Mouse (Mus musculus) heart, embryonic 14.5 days (tissue): ENCODE data around the gene Ttc32. TPM values are rescaled to one million over a fixed set of nuclear protein-coding genes. Genes with fewer than 3 reads are reported as not detected.

Experiments used
- ATAC-seq: fragments of 200-750 bp; cut with Nextera tagmentation; 2 replicates; pipeline ENCODE4 v1.8.0; 2017; ENCODE audit warnings: low read depth, moderate TSS enrichment; ENCODE audit not compliant: insufficient number of reproducible peaks, insufficient read depth, low FRiP score
- H3K27ac ChIP-seq, 2 experiments: fragments of 200-500 bp in 1 of 2; fragments of 300-500 bp in 1 of 2; sonication (generic) in 1 of 2; replicated peaks in 1 of 2; 2 replicates each; pipeline ENCODE4 v1.5.1; 2012 to 2014; ENCODE audit warnings: low read depth in 2 of 2, low read length in 2 of 2, control low read depth in 1 of 2, mild to moderate bottlenecking in 1 of 2, mixed read lengths in 1 of 2; ENCODE audit not compliant: control insufficient read depth in 1 of 2, insufficient read depth in 1 of 2
- H3K27me3 ChIP-seq: fragments of 300-500 bp; sonication (generic); 2 replicates; pipeline ENCODE4 v1.6.1; 2014; ENCODE audit warnings: mild to moderate bottlenecking, low read length, control low read depth; ENCODE audit not compliant: control insufficient read depth, insufficient read depth
- H3K36me3 ChIP-seq: fragments of 300-500 bp; sonication (generic); 2 replicates; pipeline ENCODE4 v1.6.1; 2014; ENCODE audit warnings: mild to moderate bottlenecking, control low read depth, low read length, mixed read lengths; ENCODE audit not compliant: control insufficient read depth, insufficient read depth
- H3K4me1 ChIP-seq, 2 experiments: fragments of 200-500 bp in 1 of 2; fragments of 300-500 bp in 1 of 2; sonication (generic) in 1 of 2; 2 replicates each; pipeline ENCODE4 v1.6.1; 2012 to 2014; ENCODE audit warnings: low read length in 2 of 2, control low read depth in 1 of 2, mixed read lengths in 1 of 2; ENCODE audit not compliant: control insufficient read depth in 2 of 2, insufficient read depth in 2 of 2
- H3K4me2 ChIP-seq: fragments of 300-500 bp; sonication (generic); 2 replicates; pipeline ENCODE4 v1.6.1; 2014; ENCODE audit warnings: mild to moderate bottlenecking, low read length
- H3K4me3 ChIP-seq, 2 experiments: fragments of 200-500 bp in 1 of 2; fragments of 300-500 bp in 1 of 2; sonication (generic) in 1 of 2; 2 replicates each; pipeline ENCODE4 v1.5.1; 2012 to 2014; ENCODE audit warnings: low read length in 2 of 2, mild to moderate bottlenecking in 2 of 2, control low read depth in 1 of 2, low read depth in 1 of 2, moderate library complexity in 1 of 2; ENCODE audit not compliant: control insufficient read depth in 1 of 2, insufficient read depth in 1 of 2
- H3K9ac ChIP-seq: fragments of 300-500 bp; sonication (generic); 2 replicates; pipeline ENCODE4 v1.6.1; 2014; ENCODE audit warnings: mild to moderate bottlenecking, low read length
- H3K9me3 ChIP-seq: fragments of 300-500 bp; sonication (generic); 2 replicates; pipeline ENCODE4 v1.6.1; 2016; ENCODE audit warnings: low read length, control low read depth; ENCODE audit not compliant: control insufficient read depth
- WGBS: fragments of 180-500 bp; shearing (Covaris S2); extraction: QIAGEN DNeasy Blood & Tissue Kit; methylation state at CpG from one replicate; pipeline ENCODE4 v1.1.7; 2014; 5-methylcytosine and 5-hydroxymethylcytosine counted together
- polyA plus RNA-seq: library from polyadenylated mRNA; unstranded; fragments of >200 nt; fragmentation: Nextera tagmentation; extraction: Ambion mirVana; gene quantifications from 2 replicates; pipeline ENCODE4 v1.2.1, GENCODE M21; 2014

Gene Ttc32
- polyA plus RNA-seq, 1 experiment from 2014 or later = 18.3 TPM

GRCm38 (mm10) chr12:9044666-9045065 lies 14.9 kb downstream of the Ttc32 start:
- Histone ChIP-seq H3K27me3 (no peaks in the 10 kb centered on the region), H3K4me1 (no peaks in the 10 kb centered on the region), H3K27ac (no peak overlapping the region), H3K4me2 (no peak overlapping the region), H3K9me3 (no peaks in the 10 kb centered on the region), H3K4me3 (no peak overlapping the region), H3K36me3 (no peaks in the 10 kb centered on the region; the same call in 1 of the 2 replicates), H3K9ac (no peak overlapping the region)
- 87% methylated on average over 7 of the region's 7 CpGs for WGBS
- no peak for ATAC-seq

- Histone ChIP-seq H3K27me3 (no peaks in the 10 kb centered on the region), H3K36me3 (no peaks in the 10 kb centered on the region; the same call in 1 of the 2 replicates), H3K4me1 (peaks cover 0 to 4% of the 10 kb centered on the region in 2 experiments; a peak in 2 of 4 replicates), H3K9ac (no peak overlapping the region), H3K9me3 (no peaks in the 10 kb centered on the region), H3K4me3 (no peak overlapping the region), H3K27ac (no peak overlapping the region), H3K4me2 (no peak overlapping the region)
- no peak for ATAC-seq
- WGBS = 84% methylated on average over 4 of the region's 4 CpGs
Observed at GRCm38 (mm10) chr12:9046674-9047073, 16.9 kb downstream of the Ttc32 start.

GRCm38 (mm10) chr12:9048090-9048489 lies 18.3 kb downstream of the Ttc32 start:
- H3K27ac ChIP-seq = no peak overlapping the region
- H3K4me2 ChIP-seq = no peak overlapping the region
- no peaks in the 10 kb centered on the region for H3K27me3 ChIP-seq
- no peak overlapping the region for H3K4me3 ChIP-seq
- no peak for ATAC-seq
- no peak overlapping the region for H3K9ac ChIP-seq
- no peaks in the 10 kb centered on the region; the same call in 1 of the 2 replicates for H3K36me3 ChIP-seq
- H3K4me1 ChIP-seq = peaks cover 0 to 4% of the 10 kb centered on the region in 2 experiments; a peak in 2 of 4 replicates
- H3K9me3 ChIP-seq = no peaks in the 10 kb centered on the region
- 67% methylated on average over 8 of the region's 8 CpGs for WGBS

GRCm38 (mm10) chr12:9050824-9051223 lies 21.0 kb downstream of the Ttc32 start:
- no peak overlapping the region for H3K27ac ChIP-seq
- no peak overlapping the region for H3K4me3 ChIP-seq
- WGBS = 19% methylated on average over 6 of the region's 6 CpGs
- no peak overlapping the region for H3K4me2 ChIP-seq
- no peaks in the 10 kb centered on the region for H3K9me3 ChIP-seq
- no peaks in the 10 kb centered on the region for H3K27me3 ChIP-seq
- no peaks in the 10 kb centered on the region for H3K36me3 ChIP-seq
- H3K9ac ChIP-seq = no peak overlapping the region
- no peak for ATAC-seq
- H3K4me1 ChIP-seq = peaks cover 0 to 4% of the 10 kb centered on the region in 2 experiments; a peak in 2 of 4 replicates

- H3K27me3 ChIP-seq = no peaks in the 10 kb centered on the region; the same call in 1 of the 2 replicates
- 52% methylated on average over 8 of the region's 8 CpGs for WGBS
- no peak overlapping the region for H3K9ac ChIP-seq
- no peaks in the 10 kb centered on the region for H3K36me3 ChIP-seq
- no peaks in the 10 kb centered on the region for H3K9me3 ChIP-seq
- H3K4me1 ChIP-seq = peaks cover 0 to 4% of the 10 kb centered on the region in 2 experiments; a peak in 2 of 4 replicates
- no peak overlapping the region for H3K4me2 ChIP-seq
- ATAC-seq = no peak
- no peak overlapping the region for H3K27ac ChIP-seq
- H3K4me3 ChIP-seq = no peak overlapping the region
Observed at GRCm38 (mm10) chr12:9052075-9052829, 22.5 kb downstream of the Ttc32 start.

GRCm38 (mm10) chr12:9053345-9053744 lies 23.5 kb downstream of the Ttc32 start:
- H3K4me2 ChIP-seq = no peak overlapping the region
- peaks cover 0 to 4% of the 10 kb centered on the region in 2 experiments; a peak in 2 of 4 replicates for H3K4me1 ChIP-seq
- H3K4me3 ChIP-seq = no peak overlapping the region
- no peak overlapping the region for H3K9ac ChIP-seq
- H3K27me3 ChIP-seq = no peaks in the 10 kb centered on the region; the same call in 1 of the 2 replicates
- no peaks in the 10 kb centered on the region for H3K36me3 ChIP-seq
- no peaks in the 10 kb centered on the region for H3K9me3 ChIP-seq
- ATAC-seq = no peak
- 69% methylated on average over 7 of the region's 7 CpGs for WGBS
- H3K27ac ChIP-seq = no peak overlapping the region

GRCm38 (mm10) chr12:9054012-9054411 lies 24.2 kb downstream of the Ttc32 start:
- H3K4me2 ChIP-seq = no peak overlapping the region
- H3K9me3 ChIP-seq = no peaks in the 10 kb centered on the region
- no peak overlapping the region for H3K4me3 ChIP-seq
- H3K27me3 ChIP-seq = no peaks in the 10 kb centered on the region; the same call in 1 of the 2 replicates
- peaks cover 0 to 4% of the 10 kb centered on the region in 2 experiments; a peak in 2 of 4 replicates for H3K4me1 ChIP-seq
- H3K27ac ChIP-seq = no peak overlapping the region
- no peak overlapping the region for H3K9ac ChIP-seq
- WGBS = 59% methylated on average over 2 of the region's 2 CpGs
- H3K36me3 ChIP-seq = no peaks in the 10 kb centered on the region
- ATAC-seq = no peak
